Mouse (Mus musculus): ENCODE measurements at regions not wholly inside any gene's neighbourhood (a gene's known extent, or its start where the extent isn't known, plus 50 kb on each side); places are given as distances from the start of the nearest gene placed in this dataset.

DNA sequence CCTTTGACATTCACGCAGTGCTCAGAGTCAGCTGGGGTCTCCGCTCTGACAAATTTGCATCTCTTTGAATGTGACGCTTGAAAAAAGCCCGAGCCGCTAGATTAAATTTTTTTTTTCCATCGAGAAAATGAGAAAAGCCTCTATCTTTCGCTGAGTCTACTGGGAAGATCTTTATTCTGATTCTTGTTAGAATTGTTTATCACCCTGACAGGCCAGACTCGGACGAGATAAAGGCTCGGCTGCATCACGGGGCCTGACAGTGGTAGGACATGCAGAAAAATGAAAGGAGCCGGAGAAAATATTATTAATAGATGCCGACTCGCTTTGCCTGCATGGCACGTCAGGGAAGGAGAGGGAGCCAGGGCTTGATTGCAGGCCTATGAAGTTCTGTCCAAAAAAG is 616.8 kb downstream of the Vrk1 start:
- no peak for DNase-seq

DNA sequence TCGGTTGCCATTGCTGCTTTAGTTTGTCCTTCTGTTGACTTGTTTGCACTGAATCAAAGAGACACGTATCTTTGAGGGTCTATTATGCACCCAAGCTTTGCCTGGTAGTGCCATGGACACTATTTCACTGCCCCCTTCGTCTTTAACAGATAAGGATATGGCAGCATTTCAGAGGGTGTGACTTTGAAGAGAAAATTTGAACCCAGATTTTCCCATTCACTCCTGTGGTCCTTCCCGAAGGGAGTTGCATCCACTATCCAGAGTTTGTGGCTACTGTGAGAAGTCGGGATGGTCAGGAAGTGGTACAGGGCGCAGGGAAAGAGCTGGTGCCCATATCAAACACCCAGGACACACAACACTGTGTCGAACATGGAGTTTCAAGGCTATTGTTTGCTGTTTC is 622.5 kb downstream of the Vrk1 start:
- DNase-seq, result no peak

DNA sequence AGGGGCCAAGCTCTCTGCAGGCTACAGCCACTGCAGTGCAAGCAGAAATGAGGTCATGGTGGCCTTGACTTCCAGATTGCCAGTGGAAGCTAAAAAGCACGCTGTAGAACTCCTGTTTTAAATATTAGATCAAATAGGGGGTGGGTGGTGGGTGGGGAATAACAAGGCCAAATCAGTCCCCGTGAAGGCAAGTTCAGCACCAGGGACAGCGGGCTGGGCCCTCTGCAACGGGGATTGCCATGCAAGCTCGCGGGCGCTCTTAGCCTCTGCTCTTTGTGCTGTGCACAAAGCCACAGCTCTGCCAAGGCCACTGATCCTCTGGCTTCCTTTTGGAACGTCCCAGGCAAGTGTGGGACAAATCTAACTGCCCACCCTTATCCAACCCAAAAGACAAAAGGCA is 623.1 kb downstream of the Vrk1 start:
- DNase-seq, result no peak

DNA sequence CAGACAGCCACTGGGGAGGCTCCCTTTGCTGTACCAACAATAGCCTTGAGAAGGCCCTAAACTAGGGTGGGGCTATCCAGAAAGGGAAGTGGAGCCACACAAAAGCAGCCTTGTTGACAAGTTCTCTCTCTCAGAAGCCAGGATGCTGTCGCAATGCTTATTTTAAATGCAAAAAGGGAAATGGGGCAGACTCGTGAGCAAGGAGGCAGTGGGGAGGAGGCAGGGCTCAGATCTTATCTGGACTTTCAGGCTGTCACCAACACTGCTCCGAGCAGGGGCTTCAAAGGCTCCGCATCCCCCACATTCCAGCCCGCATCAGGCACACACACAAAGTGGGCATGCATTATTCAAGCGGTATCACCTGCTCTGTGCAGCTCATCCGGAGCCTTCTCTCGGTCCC is 648.3 kb downstream of the Vrk1 start:
- DNase-seq, result no peak

DNA sequence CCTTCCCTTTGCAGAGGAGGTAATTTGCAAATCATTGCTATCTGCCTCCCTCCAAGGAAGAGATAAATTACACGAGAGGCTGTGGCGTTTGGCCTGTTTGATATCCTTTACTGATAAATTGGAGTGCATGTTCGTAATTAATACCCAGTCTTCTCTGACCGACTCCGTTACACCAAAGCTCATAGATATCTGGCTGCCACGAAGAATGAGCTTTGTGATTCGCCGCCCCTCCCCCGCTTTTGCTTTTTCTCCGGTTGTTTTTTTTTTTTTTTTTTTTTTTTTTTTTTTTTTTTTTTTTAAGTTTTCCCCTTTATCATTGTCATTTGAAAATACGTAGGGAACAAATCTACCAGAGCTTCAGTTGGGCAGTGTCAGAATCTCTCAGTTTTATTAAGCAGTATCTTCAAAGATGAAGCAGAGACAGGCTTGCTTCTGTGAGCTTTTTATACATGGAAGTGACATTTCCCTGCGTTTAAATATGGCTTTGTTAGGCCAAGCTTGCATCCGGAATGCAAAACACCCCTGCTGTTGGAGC is 663.3 kb downstream of the Vrk1 start:
- DNase-seq, result no peak

DNA sequence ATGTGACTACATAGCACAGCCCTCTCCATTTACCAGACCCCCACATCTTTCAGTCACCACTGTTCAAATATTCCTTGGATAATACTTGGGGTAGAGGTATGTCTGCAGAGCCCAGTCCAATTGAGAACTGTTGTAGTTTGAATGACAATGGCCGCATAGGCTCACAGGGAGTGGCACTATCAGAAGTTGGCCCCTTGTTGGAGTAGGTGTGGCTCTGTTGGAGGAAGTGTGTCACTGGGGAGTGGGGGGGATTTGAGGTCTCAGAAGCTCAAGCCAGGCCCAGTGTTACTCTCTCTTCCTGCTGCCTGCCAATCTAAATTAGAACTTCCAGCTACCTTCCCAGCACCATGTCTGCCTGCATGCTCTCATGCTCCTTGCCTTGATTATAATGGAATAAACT is 664.7 kb downstream of the Vrk1 start:
- DNase-seq, result no peak

DNA sequence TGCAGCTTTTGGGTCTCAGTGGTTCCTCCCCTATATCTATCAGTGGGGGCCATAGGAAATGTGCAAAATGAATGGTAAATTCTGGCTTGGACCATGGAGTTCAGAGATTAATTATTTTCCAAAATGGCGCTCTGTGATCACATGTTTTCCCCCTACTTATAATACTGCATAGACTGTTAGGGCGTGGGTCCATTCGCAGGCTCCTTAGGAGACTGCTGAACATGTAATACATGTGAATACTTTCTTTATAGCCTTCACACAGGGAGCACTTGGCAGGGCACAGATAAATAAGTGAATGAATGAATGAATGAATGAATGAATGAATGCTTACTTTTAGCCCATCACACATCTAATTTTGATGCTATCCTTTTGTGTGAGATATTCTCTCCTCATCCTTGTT is 666.1 kb downstream of the Vrk1 start:
- no peak for DNase-seq

DNA sequence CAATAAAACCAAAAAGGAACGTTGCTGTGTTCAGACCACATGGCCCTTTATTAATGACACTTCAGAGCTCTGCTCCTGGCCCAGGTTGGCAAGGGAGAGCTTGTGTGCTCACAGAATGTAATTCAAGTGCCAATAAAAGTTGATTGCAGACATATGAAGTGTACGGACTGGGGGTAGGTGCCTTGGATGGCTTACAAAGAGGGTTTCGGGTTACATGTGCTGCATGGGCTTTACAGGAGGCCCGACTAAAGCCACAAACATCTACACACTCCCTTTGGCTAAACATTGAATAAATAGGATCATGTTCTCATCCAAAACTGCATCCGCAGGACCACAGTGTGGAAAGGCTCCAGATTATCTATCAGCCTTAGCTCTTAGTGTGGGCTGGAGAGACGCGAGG is 666.5 kb downstream of the Vrk1 start:
- no peak for DNase-seq

DNA sequence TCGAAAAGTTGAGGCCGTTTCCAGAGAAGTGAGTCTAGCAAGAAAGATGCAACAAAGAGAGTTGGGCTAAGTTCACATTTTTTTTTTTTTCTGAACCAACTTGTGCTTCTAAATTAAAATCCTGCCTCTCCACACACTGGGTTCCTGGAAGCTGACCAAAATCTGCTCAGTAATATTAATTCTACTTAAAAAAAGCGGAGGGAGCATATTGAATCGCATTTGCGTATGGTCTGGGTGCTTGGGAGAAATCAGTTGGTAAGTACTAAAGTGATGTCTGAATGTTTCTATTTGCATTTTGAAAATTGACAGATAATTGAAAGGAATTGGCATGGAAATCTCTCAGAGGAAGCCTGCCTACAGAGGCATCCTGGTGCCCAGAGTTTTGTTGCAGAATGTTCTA is 676.0 kb downstream of the Vrk1 start:
- no peak for DNase-seq

DNA sequence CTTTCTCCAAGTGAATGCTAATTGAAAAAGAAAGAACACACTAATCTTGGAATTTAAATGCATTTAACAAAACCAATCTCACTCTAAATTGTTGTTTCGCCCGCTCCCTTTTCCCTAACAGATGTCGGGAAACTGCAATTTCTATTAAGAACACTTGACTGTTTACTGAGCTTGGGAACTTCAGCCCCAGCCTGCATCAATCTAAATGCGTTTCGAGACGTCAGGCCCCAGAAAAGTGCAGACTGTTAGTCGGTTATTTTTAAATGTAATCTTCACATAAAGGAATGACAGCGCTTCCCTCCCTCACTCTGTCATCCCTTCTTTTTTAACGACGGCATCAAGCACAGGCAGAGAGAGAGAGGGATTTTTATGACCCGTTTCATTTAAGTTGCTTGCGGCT is 677.7 kb downstream of the Vrk1 start:
- no peak for DNase-seq

DNA sequence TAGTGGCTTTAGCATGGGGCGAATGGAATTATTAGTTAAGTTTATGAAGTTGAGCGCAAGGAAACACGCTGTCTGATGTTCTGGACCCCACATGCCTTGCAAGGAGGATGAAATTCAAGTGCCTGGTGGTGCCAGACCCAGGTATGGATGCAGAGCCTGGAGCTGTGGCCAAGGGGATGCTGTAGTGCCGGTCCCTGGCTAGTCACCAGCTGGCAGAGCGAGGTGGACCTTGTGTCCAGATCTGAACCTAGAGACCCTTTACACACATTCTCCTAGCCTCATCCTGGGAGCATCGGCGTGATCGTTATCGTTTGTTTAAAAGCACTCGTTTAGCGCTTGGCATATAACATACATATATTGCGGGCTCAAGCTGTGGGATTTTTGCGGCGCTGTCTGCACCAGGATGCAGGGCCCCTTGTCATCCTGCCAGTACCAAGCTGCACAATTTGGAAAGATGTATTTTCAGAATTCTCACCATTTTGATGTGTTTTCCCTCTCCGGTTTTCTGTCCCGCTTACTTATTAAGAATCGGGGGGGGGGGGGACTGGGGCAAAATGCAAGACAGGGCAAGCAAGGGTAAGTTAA is 678.2 kb downstream of the Vrk1 start:
- DNase-seq, result no peak

DNA sequence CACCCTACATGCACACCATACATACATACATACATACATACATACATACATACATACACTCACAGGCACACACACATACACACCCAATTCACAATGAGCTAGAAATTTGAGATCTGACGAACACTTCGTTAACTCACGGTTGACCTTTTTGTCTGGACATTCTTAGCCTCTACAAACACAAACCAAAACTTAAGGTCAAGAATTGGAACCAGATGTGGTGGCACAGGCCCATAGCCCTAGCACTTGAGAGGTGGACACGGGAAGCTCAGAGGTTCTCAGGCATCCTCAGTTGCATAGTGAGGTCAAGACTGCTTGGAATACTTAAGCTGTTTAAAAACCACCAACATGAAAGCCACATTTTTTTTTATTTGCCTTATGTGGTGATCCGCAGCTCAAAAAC is 692.9 kb downstream of the Vrk1 start:
- no peak for DNase-seq

DNA sequence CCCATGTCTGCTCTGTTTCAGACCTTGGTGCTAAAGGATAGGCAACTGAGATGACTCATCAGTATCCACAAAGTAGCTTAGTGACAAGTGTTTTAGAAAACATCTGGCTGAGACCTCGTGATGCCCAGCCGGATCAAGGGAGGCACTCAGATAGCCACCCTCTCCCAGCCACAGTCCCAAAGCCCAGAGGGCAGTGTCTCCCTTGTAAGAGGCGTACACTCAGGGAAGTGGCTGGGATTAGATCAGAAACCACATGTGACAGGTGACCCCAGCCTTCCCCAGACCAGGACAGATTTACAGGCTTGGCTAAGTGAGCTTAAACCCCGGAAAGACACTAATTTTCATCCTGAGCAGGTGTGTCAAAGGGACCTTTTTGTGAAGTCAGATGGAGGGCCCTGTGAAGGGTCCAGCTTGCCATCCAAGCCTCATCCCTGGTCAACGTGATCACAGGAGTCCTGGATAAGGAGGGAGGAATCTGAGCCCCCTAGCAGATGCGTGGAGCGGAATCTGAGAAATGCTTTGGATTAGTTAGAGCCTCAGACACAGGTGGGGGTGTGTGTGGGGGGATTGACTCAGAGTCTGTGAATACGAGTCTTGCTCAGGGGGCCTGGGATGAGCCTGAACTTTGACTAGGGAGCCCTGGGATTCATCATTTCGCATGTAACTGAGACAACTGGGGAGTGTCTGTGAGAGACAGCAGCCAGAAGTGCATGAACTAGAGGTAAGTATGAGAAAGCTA is 711.4 kb downstream of the Vrk1 start:
- DNase-seq, result no peak

DNA sequence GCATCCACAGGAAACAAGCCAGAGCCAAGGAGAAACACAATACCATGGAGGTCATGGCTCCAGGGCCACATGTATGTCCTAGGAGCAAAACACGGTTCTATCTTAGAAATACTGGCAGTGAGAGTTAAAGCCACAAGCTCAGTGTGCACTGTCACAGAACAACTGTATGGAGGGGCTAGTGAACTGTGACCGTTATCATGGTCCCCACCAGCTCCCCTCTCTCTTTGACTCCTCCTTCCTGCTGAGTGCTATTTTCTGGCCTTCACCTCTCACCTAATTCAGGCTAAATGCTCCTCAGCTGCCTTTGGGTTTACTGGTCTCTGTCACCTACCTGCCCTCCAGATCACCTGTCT is 712.0 kb downstream of the Vrk1 start:
- no peak for DNase-seq

DNA sequence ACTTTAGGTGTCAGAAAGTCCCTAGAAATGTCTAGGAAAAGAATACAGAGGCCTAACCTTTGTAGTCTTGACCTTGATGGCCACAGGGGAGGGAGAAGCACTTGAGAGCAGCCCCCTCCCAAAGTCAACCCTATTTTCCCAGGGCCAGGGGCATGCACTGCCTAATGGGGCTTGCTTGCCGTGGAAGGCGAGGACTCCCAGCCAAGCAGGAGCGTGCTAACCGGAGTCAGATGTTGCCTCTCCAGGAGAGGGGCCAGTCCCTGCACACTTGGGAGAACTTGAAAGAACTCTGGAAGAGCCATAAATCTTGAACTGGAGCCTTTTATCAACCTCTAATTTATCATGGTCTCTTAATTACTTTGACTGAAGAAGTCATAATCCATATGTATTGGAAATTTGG is 712.7 kb downstream of the Vrk1 start:
- DNase-seq, result no peak

DNA sequence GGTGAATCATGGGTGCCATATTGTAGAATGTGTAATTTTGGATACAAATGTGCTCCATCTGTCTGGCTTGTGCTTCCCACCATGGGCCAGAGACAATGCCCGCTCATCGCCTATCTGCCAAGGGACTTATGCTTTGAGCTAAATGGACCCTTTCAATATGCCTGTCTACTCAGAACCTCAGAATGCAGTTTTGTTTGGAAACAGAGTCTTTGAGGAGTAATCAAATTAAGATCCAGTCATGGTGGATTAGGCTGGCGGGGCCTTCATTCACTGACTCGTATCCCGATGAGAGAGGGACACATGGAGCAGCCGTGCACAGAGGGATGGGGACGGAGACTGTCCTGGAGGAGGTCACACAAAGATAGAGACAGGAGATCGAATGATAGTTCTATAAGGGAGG is 716.9 kb downstream of the Vrk1 start:
- no peak for DNase-seq

DNA sequence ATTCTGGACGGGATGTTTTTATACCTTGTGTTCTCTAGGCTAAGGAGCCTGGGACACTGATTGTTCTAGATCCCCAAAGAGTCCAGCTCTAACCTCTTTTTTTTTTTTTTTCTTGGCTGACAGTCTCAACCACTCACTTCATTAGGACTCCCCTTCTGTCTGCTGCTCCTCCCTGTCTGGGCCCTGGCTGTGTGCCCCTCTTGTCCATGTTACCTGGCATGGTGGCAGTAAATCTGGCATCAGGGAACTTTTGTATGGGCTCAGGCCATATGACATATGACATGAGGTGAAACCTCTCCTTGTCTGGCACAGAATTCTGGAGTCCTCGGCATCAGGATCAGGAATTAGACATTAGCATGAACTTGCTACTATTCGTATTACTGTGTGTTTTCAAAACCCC is 717.5 kb downstream of the Vrk1 start:
- no peak for DNase-seq

DNA sequence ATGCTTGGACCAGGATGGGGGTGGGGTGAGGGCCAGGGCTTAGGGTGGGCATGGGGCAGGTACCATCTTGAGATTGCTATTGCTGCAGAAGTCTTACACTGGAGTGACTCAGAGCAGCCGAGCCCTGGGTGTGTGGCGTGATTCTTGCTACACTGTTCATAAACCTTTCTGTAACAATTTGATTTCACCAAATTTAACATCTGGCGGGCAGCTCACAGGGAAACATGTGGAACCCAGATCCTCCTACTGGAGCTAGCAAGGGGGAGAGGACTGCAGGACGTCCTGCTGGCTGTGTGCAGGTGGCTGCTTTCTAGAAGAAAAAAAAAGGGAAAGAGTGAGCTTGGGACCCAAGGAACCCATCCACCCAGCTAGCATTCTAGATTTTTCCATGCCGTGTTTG is 719.7 kb downstream of the Vrk1 start:
- no peak for DNase-seq

DNA sequence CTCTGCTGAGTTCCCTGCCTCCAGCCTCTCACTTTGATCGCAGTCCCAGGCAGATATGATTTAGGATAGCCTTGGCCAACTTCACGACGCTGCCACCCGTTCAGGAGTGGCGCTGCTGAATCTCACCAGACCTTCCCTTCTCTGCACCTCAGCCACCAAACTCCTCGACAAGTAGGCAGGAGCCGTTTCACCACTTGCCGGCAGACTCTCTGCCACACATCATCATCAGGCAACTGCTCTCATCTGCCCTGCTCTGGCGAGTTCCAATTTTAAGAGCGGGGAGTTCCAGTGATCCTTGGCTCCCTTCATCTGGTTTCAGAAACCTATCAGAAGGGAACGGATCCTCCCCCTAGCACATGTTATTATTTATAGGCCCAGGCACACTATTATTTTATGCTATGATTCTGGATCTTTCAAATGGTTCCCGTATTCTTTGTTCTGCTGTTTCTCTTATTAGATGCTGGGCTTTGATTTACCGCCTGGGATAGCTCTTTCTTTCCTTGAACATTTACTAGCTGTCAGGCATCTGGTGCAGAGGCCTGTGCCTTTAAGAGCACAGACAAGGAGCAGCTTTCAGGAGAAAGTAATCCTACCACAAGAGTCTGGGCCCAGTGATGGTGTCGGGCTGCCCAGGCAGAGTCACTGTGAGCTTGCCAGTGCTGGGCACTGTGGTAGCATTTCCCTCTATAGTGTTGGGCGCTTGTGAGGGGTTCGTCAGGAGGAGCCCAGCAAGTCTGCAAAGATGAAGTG is 722.3 kb downstream of the Vrk1 start:
- no peak for DNase-seq

DNA sequence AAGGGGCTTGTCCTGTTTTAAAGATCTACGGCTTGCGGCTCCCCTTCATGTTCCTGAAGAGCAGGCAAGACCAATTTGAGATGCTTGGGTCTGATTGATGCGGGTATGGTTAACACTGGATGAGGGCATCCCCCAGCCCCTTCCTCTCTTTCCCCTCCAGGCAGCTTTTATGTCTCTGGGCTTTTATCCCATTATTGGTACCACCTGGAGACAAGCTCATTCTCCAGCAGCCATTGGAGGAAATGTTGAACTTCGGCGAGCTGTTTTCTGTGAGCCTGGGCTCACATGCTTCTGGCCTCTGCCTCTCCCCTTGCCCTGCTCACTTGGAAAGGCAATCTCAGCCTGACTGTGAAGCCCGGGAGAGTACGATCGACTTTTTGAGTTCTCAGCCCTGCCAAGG is 738.7 kb downstream of the Vrk1 start:
- DNase-seq, result no peak

DNA sequence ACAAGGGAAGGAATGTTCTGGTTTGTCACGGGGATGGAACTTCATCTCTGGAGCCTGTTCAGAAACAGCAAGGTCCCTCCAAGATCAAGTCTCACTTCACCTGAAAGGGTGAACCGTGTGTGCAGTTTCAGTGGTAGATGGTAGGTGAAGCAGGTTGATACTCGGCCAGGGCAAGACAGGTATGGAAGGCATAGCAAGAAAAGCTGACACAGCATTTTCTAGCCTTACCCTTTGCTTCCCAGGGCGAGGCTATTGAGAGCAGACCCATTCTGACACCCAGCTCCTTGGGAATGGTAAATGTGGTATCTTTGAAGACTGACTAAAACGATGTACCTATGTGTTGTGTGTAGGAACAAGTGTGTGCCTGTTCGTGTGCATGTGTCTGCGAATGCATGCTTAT is 724.9 kb upstream of the 3110018I06Rik start:
- no peak for DNase-seq

DNA sequence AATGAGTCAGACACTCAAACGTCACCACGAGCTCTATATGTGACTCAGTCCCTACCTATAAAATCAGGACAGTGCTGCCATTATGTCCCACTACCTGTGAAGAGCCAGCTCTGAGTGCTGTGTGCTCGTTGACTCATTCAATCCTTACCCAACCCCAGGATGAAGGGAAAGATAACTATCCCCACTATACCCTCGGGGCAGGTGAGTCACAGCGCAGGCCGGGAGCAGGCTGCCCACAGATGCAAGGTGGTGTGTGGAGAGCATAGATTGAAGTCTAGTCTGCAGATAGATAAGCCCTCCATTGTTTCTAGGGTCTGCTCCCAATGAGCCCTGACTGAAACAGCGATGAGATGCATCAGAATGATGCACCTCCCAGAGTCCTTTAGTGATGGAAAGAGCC is 723.9 kb upstream of the 3110018I06Rik start:
- no peak for DNase-seq

DNA sequence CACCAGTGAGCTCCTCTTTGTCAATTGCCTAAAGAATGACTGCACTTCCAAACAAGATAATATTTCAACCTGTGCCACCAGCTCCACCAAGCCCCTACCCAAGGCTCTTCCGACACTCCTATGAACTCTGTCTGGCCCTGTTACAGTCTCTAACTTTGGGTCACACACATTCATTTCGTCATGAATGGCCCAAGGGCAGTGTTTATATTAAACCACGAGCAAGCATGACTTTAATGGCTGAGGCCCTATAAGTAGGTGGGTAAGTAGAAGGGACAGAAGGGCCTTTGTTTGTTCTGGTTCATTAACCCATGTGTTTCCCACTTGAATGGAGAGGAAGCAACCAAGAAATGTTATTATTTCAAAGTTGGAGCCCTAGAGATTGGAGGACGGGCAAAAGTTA is 714.9 kb upstream of the 3110018I06Rik start:
- no peak for DNase-seq

DNA sequence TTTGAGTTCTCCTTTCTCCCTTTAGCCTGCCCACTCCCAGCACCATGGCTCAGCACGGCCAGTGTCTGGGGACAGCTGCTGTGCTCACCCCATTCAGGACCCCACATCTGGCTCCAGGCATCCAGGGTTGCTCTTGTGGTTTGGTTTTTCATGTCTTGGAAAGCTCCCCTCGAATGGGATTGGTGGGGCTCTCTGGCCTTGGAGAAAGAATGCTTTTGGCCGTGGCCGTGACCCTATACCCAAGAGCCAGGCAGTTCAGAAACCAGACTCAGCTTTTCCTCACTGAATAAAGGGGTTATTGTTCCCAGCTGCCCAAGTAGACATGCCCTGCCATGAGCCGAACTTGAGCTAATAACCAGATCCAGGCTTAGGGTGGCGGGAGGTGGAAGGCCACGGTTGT is 691.8 kb upstream of the 3110018I06Rik start:
- no peak for DNase-seq
